Mouse (Mus musculus): ENCODE results near the gene Ftsj1. TPM values are rescaled to one million over a fixed set of nuclear protein-coding genes. Genes with fewer than 3 reads are reported as not detected.

Gene Ftsj1
- polyA plus RNA-seq, 1 experiment from 2014 or later = 55.7 TPM

GRCm38 (mm10) chrX:8192126-8192639 lies 60.0 kb downstream of the Ftsj1 start:
- Histone ChIP-seq H3K4me3 (ENCODE audit: low read depth, low read length) (peak overlapping the region; percentile 33), H3K27me3 (ENCODE audit: control insufficient read depth, insufficient read depth, low read length) (no peaks in the 10 kb centered on the region), H3K27ac (ENCODE audit: low read depth, low read length) (peak overlapping the region; percentile 7; the same call in 1 of the 2 replicates), H3K36me3 (ENCODE audit: control insufficient read depth, insufficient read depth, low read length) (no peaks in the 10 kb centered on the region), H3K4me1 (ENCODE audit: control insufficient read depth, insufficient read depth, low read length) (no peaks in the 10 kb centered on the region), H3K9me3 (ENCODE audit: control insufficient read depth, low read length) (no peaks in the 10 kb centered on the region), H3K9ac (ENCODE audit: low read length) (peak overlapping the region; percentile 59), H3K4me2 (ENCODE audit: low read depth) (peak overlapping the region; percentile 52)
- DNase-seq (ENCODE audit: low spot score) (no peak), ATAC-seq (ENCODE audit: insufficient read depth, low FRiP score, low TSS enrichment) (no peak; the same call in 1 of the 2 replicates)
- 21% methylated on average over 13 of the region's 13 CpGs for WGBS

Other genes with a start within 250 kb of the Ftsj1 start
- not detected in 2 replicates for gene Glod5, start 233.9 kb downstream of the Ftsj1 start, polyA plus RNA-seq (2014; fragmentation: Nextera tagmentation; extraction: Ambion mirVana)
- 82.5 and 84.8 TPM in 2 replicates for gene Suv39h1, start 177.6 kb downstream of the Ftsj1 start, polyA plus RNA-seq (2014; fragmentation: Nextera tagmentation; extraction: Ambion mirVana)
- 0.19 and 0.32 TPM in 2 replicates for gene Was, start 161.9 kb downstream of the Ftsj1 start, polyA plus RNA-seq (2014; fragmentation: Nextera tagmentation; extraction: Ambion mirVana)
- 25.6 and 27.3 TPM in 2 replicates for gene Wdr13, start 119.5 kb downstream of the Ftsj1 start, polyA plus RNA-seq (2014; fragmentation: Nextera tagmentation; extraction: Ambion mirVana)
- 400 and 423 TPM in 2 replicates for gene Rbm3, start 106.5 kb downstream of the Ftsj1 start, polyA plus RNA-seq (2014; fragmentation: Nextera tagmentation; extraction: Ambion mirVana)
- gene Tbc1d25, start 76.2 kb downstream of the Ftsj1 start, polyA plus RNA-seq (2014; fragmentation: Nextera tagmentation; extraction: Ambion mirVana) = 13.5 and 14.8 TPM in 2 replicates
- gene Ebp, start 58.9 kb downstream of the Ftsj1 start, polyA plus RNA-seq (2014; fragmentation: Nextera tagmentation; extraction: Ambion mirVana) = 34.5 and 34.9 TPM in 2 replicates
- gene Porcn, start 45.9 kb downstream of the Ftsj1 start, polyA plus RNA-seq (2014; fragmentation: Nextera tagmentation; extraction: Ambion mirVana) = 23.8 and 24.6 TPM in 2 replicates
- 3.8 and 4.5 TPM in 2 replicates for gene Slc38a5, start 18.7 kb upstream of the Ftsj1 start, polyA plus RNA-seq (2014; fragmentation: Nextera tagmentation; extraction: Ambion mirVana)
- not detected in 2 replicates for gene Ssxb10, start 75.0 kb upstream of the Ftsj1 start, polyA plus RNA-seq (2014; fragmentation: Nextera tagmentation; extraction: Ambion mirVana)
- gene Ssxb9, start 114.6 kb upstream of the Ftsj1 start, polyA plus RNA-seq (2014; fragmentation: Nextera tagmentation; extraction: Ambion mirVana) = not detected in 2 replicates
- not detected in 2 replicates for gene Ssxb1, start 160.9 kb upstream of the Ftsj1 start, polyA plus RNA-seq (2014; fragmentation: Nextera tagmentation; extraction: Ambion mirVana)
- gene Ssxb2, start 209.3 kb upstream of the Ftsj1 start, polyA plus RNA-seq (2014; fragmentation: Nextera tagmentation; extraction: Ambion mirVana) = not detected in 2 replicates

Measured in neural tube, embryonic 11.5 days (tissue).